Mouse (Mus musculus): ENCODE results near the gene Rad23a. TPM values are rescaled to one million over a fixed set of nuclear protein-coding genes. Genes with fewer than 3 reads are reported as not detected.

Gene Rad23a
- total and polyA plus RNA-seq, 3 experiments: 38.7 to 414 (median 116) TPM

DNA sequence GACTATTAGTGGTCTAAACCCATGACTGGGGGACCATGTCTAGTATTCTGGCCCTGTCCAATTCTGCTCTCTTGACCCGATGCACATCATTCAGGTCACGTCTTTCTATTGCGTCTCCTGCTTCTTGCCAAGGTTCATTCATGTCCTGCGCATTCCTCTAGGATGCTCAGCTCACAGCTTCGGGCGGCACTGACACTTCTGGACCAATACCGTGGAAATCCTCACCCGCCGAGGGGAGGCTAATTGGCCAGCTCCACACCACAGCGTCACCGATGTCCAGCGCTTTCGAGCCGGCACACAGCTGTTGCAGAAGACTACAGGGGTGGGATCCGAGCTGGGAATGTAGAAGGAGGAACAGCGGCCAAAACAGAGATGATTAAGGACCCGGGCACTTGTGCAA, 24.3 kb downstream of the Rad23a start:
- H3K36me3 ChIP-seq (replicated peaks): peaks cover 4% of the 10 kb centered on the region
- H3K27me3 ChIP-seq (ENCODE audit: insufficient read depth, low read length): peaks cover 17% of the 10 kb centered on the region
- TF ChIP-seq GATA1 (IDR thresholded peaks at IDR 0.05; ENCODE audit: borderline replicate concordance, low read length) (no peak), TAL1 (conservative IDR thresholded peaks at IDR 0.05; ENCODE audit: low read depth, low read length) (no peak), CTCF (IDR thresholded peaks at IDR 0.05; ENCODE audit: low read depth, low read length) (no peak), POLR2AphosphoS5 (IDR thresholded peaks at IDR 0.05; ENCODE audit: insufficient replicate concordance, low read depth, low read length) (no peak), GATA2 (IDR thresholded peaks at IDR 0.05; ENCODE audit: borderline replicate concordance, low read depth, low read length) (no peak)
- peaks cover 39% of the 10 kb centered on the region for H3K4me1 ChIP-seq (ENCODE audit: insufficient read depth, low read depth, low read length)
- H3K9me3 ChIP-seq (replicated peaks): no peaks in the 10 kb centered on the region
- DNase-seq (ENCODE audit: low spot score) (no peak), ATAC-seq (ENCODE audit: extremely low read depth, insufficient number of reproducible peaks, low FRiP score, poor library complexity, severe bottlenecking) (no peak)
- no peak overlapping the region for H3K4me3 ChIP-seq (ENCODE audit: low read depth, low read length)

DNA sequence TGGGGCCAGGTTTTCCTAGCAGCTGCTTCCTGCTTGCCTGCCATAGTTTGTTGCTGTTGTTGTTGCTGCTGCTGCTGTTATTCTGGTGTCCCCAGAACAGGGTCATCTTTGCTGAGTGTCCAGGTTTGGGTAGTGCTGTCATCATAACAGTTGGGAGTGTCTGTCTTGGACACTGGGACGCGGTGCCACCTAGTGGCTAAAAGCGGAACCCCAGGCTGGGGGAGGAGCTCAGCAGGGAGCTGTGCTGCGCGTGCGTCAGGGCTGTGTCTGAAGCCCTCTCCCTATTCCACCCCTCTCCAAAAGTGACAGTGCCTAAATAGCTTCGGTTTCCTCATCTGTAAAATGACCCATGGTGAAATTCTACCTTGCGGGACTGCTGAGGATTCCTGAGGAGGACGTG, 24.9 kb downstream of the Rad23a start:
- Histone ChIP-seq H3K36me3 (replicated peaks) (peaks cover 4% of the 10 kb centered on the region), H3K4me1 (ENCODE audit: insufficient read depth, low read depth, low read length) (peaks cover 44% of the 10 kb centered on the region), H3K4me3 (ENCODE audit: low read depth, low read length) (peak overlapping the region; percentile 33; the same call in 1 of the 2 replicates), H3K9me3 (replicated peaks) (no peaks in the 10 kb centered on the region), H3K27me3 (ENCODE audit: insufficient read depth, low read length) (peaks cover 18% of the 10 kb centered on the region)
- DNase-seq (ENCODE audit: low spot score): peak; percentile 75
- TF ChIP-seq CTCF (IDR thresholded peaks at IDR 0.05; ENCODE audit: low read depth, low read length): peak; percentile 98
- no peak for TF ChIP-seq GATA2 (IDR thresholded peaks at IDR 0.05; ENCODE audit: borderline replicate concordance, low read depth, low read length)
- ATAC-seq (ENCODE audit: extremely low read depth, insufficient number of reproducible peaks, low FRiP score, poor library complexity, severe bottlenecking): peak; percentile 77

DNA sequence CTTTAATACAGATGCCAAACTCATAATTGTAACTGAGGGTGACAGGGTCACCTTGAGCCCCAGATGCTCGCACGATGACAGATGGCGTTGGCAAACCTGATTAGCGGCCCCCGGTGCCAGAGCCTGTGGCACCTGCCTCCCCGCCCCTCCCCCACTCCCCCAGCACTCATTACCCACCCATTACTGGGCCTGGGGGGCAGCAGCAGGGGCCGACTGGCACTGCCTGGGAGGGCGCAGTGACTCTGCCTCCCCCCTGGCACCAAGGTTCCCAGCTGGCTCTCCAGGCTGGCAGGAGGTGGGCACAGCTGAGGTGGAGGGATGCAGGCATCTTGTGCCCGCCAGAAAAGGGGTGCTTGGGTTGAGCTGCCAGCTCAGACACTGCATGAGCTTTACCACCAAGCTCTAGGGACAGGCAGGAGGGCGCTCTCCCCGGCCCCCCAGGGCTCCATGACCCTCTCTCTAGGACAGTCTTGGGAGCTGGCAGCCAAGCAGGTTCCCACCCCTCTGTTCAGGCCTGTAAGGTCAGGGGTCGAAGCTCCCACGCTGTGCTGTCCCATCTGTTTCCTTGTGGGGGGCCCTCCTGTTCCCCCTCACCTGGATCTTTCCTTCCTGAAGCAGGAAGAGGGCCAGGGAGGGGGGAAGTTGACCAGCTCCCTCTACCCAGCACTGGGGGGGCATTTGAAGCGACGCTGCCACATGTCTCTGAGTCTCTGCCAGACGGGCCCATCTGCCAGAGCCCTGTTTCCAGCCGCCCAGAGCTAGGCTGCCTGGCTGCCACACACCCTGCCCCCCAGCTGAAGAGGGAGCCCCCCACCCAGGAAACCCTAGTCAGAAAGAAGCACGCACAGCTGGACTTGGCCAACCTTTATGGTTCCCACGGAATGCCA, 25.7 kb downstream of the Rad23a start:
- Histone ChIP-seq H3K4me3 (ENCODE audit: low read depth, low read length) (peak overlapping the region; percentile 33; the same call in 1 of the 2 replicates), H3K4me1 (ENCODE audit: insufficient read depth, low read depth, low read length) (peaks cover 48% of the 10 kb centered on the region), H3K9me3 (replicated peaks) (no peaks in the 10 kb centered on the region), H3K27me3 (ENCODE audit: insufficient read depth, low read length) (peaks cover 18% of the 10 kb centered on the region), H3K36me3 (replicated peaks) (peaks cover 4% of the 10 kb centered on the region)
- DNase-seq (ENCODE audit: low spot score) (no peak), ATAC-seq (ENCODE audit: extremely low read depth, insufficient number of reproducible peaks, low FRiP score, poor library complexity, severe bottlenecking) (no peak)
- no peak for TF ChIP-seq GATA2 (IDR thresholded peaks at IDR 0.05; ENCODE audit: borderline replicate concordance, low read depth, low read length)
- no peak for TF ChIP-seq GATA1 (IDR thresholded peaks at IDR 0.05; ENCODE audit: borderline replicate concordance, low read length)
- no peak for TF ChIP-seq POLR2AphosphoS5 (IDR thresholded peaks at IDR 0.05; ENCODE audit: insufficient replicate concordance, low read depth, low read length)
- TF ChIP-seq CTCF (IDR thresholded peaks at IDR 0.05; ENCODE audit: low read depth, low read length): no peak
- no peak for TF ChIP-seq TAL1 (conservative IDR thresholded peaks at IDR 0.05; ENCODE audit: low read depth, low read length)

DNA sequence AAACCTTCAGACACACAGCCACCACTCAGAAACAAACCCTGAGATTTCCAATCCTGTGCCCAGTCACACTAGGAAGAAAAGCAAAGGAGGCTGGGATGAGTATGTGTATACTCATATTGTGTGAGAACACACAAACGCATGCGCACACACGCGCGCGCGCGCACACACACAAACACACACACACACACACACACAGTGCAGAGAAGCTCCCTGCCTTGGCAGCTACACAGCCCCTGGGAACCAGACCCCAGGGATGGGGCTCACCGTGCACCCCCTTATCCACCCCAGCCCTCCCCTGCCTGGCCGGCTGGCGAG, 26.3 kb downstream of the Rad23a start:
- Histone ChIP-seq H3K27me3 (ENCODE audit: insufficient read depth, low read length) (peaks cover 21% of the 10 kb centered on the region), H3K4me1 (ENCODE audit: insufficient read depth, low read depth, low read length) (peaks cover 53% of the 10 kb centered on the region)

DNA sequence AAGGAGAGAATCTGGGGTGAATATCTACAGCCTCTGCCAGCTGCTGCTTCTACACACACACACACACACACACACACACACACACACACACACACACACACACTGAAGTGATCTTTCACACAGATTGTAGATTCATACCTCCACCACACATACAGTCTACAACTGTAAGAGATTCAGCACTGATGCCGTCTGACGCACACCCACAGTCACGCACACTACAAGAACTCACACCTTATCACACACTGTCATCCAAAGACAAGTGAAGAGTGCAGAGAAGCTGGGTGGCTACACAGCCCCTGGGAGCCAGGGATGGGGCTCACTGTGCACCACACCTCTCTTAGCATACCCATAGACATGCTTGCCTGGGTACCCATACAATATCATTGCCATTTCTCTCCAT, 26.6 kb downstream of the Rad23a start:
- DNase-seq (ENCODE audit: low spot score) (no peak), ATAC-seq (ENCODE audit: extremely low read depth, insufficient number of reproducible peaks, low FRiP score, poor library complexity, severe bottlenecking) (no peak)
- H3K27me3 ChIP-seq (ENCODE audit: insufficient read depth, low read length): peaks cover 23% of the 10 kb centered on the region
- no peaks in the 10 kb centered on the region for H3K9me3 ChIP-seq (replicated peaks)
- no peak overlapping the region for H3K4me3 ChIP-seq (ENCODE audit: low read depth, low read length)
- TF ChIP-seq GATA2 (IDR thresholded peaks at IDR 0.05; ENCODE audit: borderline replicate concordance, low read depth, low read length) (no peak), TAL1 (conservative IDR thresholded peaks at IDR 0.05; ENCODE audit: low read depth, low read length) (no peak), CTCF (IDR thresholded peaks at IDR 0.05; ENCODE audit: low read depth, low read length) (no peak), GATA1 (IDR thresholded peaks at IDR 0.05; ENCODE audit: borderline replicate concordance, low read length) (no peak), POLR2AphosphoS5 (IDR thresholded peaks at IDR 0.05; ENCODE audit: insufficient replicate concordance, low read depth, low read length) (no peak)
- H3K4me1 ChIP-seq (ENCODE audit: insufficient read depth, low read depth, low read length): peaks cover 55% of the 10 kb centered on the region
- H3K36me3 ChIP-seq (replicated peaks): peaks cover 4% of the 10 kb centered on the region

More for the DNA sequence above, 26.3 kb downstream of the Rad23a start:
- no peak for DNase-seq (ENCODE audit: low spot score)
- no peak overlapping the region for H3K4me3 ChIP-seq (ENCODE audit: low read depth, low read length)
- H3K9me3 ChIP-seq (replicated peaks): no peaks in the 10 kb centered on the region
- ATAC-seq (ENCODE audit: extremely low read depth, insufficient number of reproducible peaks, low FRiP score, poor library complexity, severe bottlenecking): no peak
- TF ChIP-seq GATA2 (IDR thresholded peaks at IDR 0.05; ENCODE audit: borderline replicate concordance, low read depth, low read length) (no peak), CTCF (IDR thresholded peaks at IDR 0.05; ENCODE audit: low read depth, low read length) (no peak), TAL1 (conservative IDR thresholded peaks at IDR 0.05; ENCODE audit: low read depth, low read length) (no peak), POLR2AphosphoS5 (IDR thresholded peaks at IDR 0.05; ENCODE audit: insufficient replicate concordance, low read depth, low read length) (no peak), GATA1 (IDR thresholded peaks at IDR 0.05; ENCODE audit: borderline replicate concordance, low read length) (no peak)
- H3K36me3 ChIP-seq (replicated peaks): peaks cover 4% of the 10 kb centered on the region

DNA sequence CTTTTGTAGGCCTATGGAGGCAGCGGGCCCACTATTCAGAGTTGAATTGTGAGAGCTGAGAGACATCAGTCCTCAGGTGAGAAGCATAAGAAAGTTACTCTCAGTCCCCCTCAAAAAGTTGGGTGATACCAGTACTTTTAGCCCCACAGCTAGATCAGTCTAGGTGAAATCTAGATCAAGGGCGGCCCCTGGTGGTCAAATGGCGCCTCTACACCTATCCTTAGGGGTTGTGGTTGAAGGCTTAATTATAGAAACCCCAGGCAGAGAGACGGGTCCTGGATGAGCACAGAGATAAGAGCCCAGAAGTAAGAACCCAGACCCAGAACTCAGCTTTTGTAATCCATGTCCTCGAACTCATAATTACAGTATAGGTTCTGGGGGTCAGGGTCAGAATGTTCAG, 27.4 kb downstream of the Rad23a start:
- ATAC-seq (ENCODE audit: extremely low read depth, insufficient number of reproducible peaks, low FRiP score, poor library complexity, severe bottlenecking): peak; percentile 52

More for the DNA sequence above, 27.4 kb downstream of the Rad23a start:
- H3K4me1 ChIP-seq (ENCODE audit: insufficient read depth, low read depth, low read length): peaks cover 59% of the 10 kb centered on the region
- peaks cover 26% of the 10 kb centered on the region for H3K27me3 ChIP-seq (ENCODE audit: insufficient read depth, low read length)
- no peak for TF ChIP-seq POLR2AphosphoS5 (IDR thresholded peaks at IDR 0.05; ENCODE audit: insufficient replicate concordance, low read depth, low read length)
- peak; percentile 72 for TF ChIP-seq CTCF (IDR thresholded peaks at IDR 0.05; ENCODE audit: low read depth, low read length)
- no peak for TF ChIP-seq TAL1 (conservative IDR thresholded peaks at IDR 0.05; ENCODE audit: low read depth, low read length)
- H3K4me3 ChIP-seq (ENCODE audit: low read depth, low read length): no peak overlapping the region
- peaks cover 4% of the 10 kb centered on the region for H3K36me3 ChIP-seq (replicated peaks)
- no peaks in the 10 kb centered on the region for H3K9me3 ChIP-seq (replicated peaks)
- DNase-seq (ENCODE audit: low spot score): no peak

Data from G1E (cell line).